Mouse (Mus musculus): ENCODE data around the gene Reep3.

Reep3 gene

DNA sequence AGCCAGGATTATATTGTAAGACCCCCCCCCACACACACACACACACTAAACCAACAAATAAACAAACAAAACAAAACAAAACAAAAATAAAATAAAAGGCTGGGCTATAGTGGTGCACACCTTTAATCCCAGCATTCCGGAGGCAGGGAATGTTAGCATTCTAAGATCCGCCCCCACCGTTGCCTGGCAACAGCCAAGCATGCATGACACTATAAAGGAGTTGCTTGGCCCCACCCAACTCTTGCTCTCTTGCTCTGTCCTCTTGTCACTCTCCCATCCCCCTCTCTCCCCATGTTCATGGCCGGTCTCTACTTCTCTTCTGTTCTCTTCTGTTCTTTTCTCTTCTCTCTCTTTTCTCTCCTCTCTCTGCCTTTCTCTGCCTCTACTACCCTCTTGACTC is 128.2 kb downstream of the Reep3 start:
- DNase-seq = no peak

- no peak for DNase-seq
Observed at GRCm38 (mm10) chr10:66966391-66967109, 130.2 kb downstream of the Reep3 start.

DNA sequence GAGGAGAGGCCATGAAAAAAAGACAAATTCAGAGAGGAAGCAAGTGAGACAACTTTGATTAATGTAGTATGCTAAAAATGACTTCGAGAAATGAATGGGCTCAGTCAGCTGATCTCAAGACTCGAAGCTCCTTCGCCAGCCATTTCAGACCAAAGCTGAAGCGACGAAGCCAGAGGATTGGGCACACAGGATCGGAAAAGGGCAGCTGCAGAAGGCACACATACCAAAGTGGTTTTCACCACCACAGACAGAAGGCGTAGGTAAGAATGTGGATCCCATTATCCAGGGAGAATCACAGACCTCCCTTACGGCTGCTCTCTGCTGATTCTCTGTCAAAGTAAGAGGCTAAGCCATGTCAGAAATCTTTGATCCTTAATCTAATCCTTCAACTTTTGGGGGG is 136.6 kb downstream of the Reep3 start:
- DNase-seq = no peak
